ENCODE assay signal across 8 mouse cellular contexts in the genomic region with DNA sequence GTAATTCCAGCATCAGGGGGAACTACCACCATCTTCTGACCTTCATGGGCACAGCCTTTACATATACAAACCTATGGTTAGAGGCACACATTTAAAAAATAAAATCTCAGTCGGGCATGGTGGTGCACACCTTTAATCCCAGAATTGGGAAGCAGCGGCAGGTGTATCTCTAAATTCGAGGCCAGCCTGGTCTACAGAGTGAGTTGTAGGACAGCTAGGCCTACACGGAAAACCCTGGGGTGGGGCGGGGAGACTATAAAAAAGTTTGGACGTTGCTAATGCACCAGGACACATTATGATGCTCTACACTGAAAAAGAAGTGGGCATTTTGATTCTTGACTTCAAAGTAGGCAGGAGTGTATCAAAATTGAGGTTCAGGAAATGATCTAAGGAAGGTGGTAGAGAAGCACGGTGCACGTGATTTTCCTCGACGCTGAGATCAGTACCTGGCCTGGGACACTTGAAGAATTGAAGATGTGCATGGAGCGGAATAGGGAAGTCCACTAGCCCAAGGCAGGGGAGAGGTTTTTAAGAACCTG. TPM values are rescaled to one million over a fixed set of nuclear protein-coding genes. Genes with fewer than 3 reads are reported as not detected.
DNase-seq lines count a peak whose midpoint lies in the region; ATAC-seq and TF ChIP-seq lines count a peak whose summit lies in the region.

No protein-coding gene starts in this region.

- no peak for TF ChIP-seq POLR2A in MEL (IDR thresholded peaks at IDR 0.05; ENCODE audit: control insufficient read depth in 1 of 2, insufficient read depth in 1 of 2, low read depth in 1 of 2, low read length in 2 of 2, poor library complexity in 1 of 2)

- no peak for DNase-seq in kidney, postnatal 0 days (ENCODE audit: low spot score)
- DNase-seq in kidney, postnatal 4 days, result no peak
- no peak for DNase-seq in MEL (ENCODE audit: low read depth, low spot score)
- no peak for DNase-seq in left cerebral cortex, adult 9 months (ENCODE audit: low spot score in 2 of 2)
- no peak for DNase-seq in kidney, postnatal 14 days

- 0 out of 2 replicates have a peak, but pooled peaks cover 9% of the 10 kb centered on the region for H3K4me1 ChIP-seq in kidney, postnatal 0 days (replicated peaks; ENCODE audit: insufficient read depth, low read length)
- peaks cover 0 to 12% of the 10 kb centered on the region in 2 experiments; a peak in 2 of 4 replicates for H3K4me1 ChIP-seq in MEL (ENCODE audit: control insufficient read depth in 1 of 2, insufficient read depth in 2 of 2, low read length in 2 of 2)
- peaks cover 14% of the 10 kb centered on the region for H3K4me1 ChIP-seq in forebrain, embryonic 13.5 days
- H3K4me1 ChIP-seq in limb, embryonic 15.5 days, result 0 out of 2 replicates have a peak, but pooled peaks cover 3% of the 10 kb centered on the region
- peaks cover 3% of the 10 kb centered on the region; the same call in 1 of the 2 replicates for H3K4me1 ChIP-seq in stomach, embryonic 14.5 days (ENCODE audit: control insufficient read depth, insufficient read depth, low read length)

- peaks cover 6% of the 10 kb centered on the region; the same call in 1 of the 2 replicates for H3K79me2 ChIP-seq in MEL (ENCODE audit: control insufficient read depth, insufficient read depth, low read length, poor library complexity)

- H3K27me3 ChIP-seq in kidney, postnatal 0 days (ENCODE audit: insufficient read depth, low read length), result no peaks in the 10 kb centered on the region
- no peaks in the 10 kb centered on the region for H3K27me3 ChIP-seq in MEL (ENCODE audit: control insufficient read depth in 1 of 2, insufficient read depth in 2 of 2, low read length in 2 of 2)
- no peaks in the 10 kb centered on the region for H3K27me3 ChIP-seq in forebrain, embryonic 13.5 days
- H3K27me3 ChIP-seq in limb, embryonic 15.5 days, result no peaks in the 10 kb centered on the region
- no peaks in the 10 kb centered on the region for H3K27me3 ChIP-seq in stomach, embryonic 14.5 days (ENCODE audit: control insufficient read depth, insufficient read depth, low read length)

- H3K9me3 ChIP-seq in kidney, postnatal 0 days (replicated peaks; ENCODE audit: low read length), result no peaks in the 10 kb centered on the region
- H3K9me3 ChIP-seq in MEL (replicated peaks; ENCODE audit: insufficient read depth, low read length), result no peaks in the 10 kb centered on the region
- no peaks in the 10 kb centered on the region for H3K9me3 ChIP-seq in forebrain, embryonic 13.5 days (replicated peaks)
- no peaks in the 10 kb centered on the region for H3K9me3 ChIP-seq in limb, embryonic 15.5 days
- no peaks in the 10 kb centered on the region for H3K9me3 ChIP-seq in stomach, embryonic 14.5 days (ENCODE audit: control insufficient read depth, low read depth, low read length)

- H3K36me3 ChIP-seq in kidney, postnatal 0 days (ENCODE audit: insufficient read depth, low read length), result no peaks in the 10 kb centered on the region
- peaks cover 0 to 12% of the 10 kb centered on the region in 2 experiments; a peak in 2 of 4 replicates for H3K36me3 ChIP-seq in MEL (ENCODE audit: control insufficient read depth in 1 of 2, insufficient read depth in 2 of 2, low read length in 2 of 2)
- H3K36me3 ChIP-seq in forebrain, embryonic 13.5 days (ENCODE audit: poor library complexity, severe bottlenecking), result peaks cover 4% of the 10 kb centered on the region
- H3K36me3 ChIP-seq in limb, embryonic 15.5 days, result 0 out of 2 replicates have a peak, but pooled peaks cover 3% of the 10 kb centered on the region
- no peaks in the 10 kb centered on the region for H3K36me3 ChIP-seq in stomach, embryonic 14.5 days (ENCODE audit: control insufficient read depth, insufficient read depth, low read length)

- no peak for TF ChIP-seq EP300 in MEL (IDR thresholded peaks at IDR 0.05; ENCODE audit: low read depth in 1 of 2, low read length in 2 of 2)

- TF ChIP-seq CTCF in kidney, postnatal 0 days (IDR thresholded peaks at IDR 0.05; ENCODE audit: low read depth), result no peak
- no peak for TF ChIP-seq CTCF in MEL (IDR thresholded peaks at IDR 0.05 in 2 of 3, conservative IDR thresholded peaks at IDR 0.05 in 1 of 3; ENCODE audit: control insufficient read depth in 1 of 3, insufficient read depth in 1 of 3, low read depth in 2 of 3, low read length in 3 of 3, poor library complexity in 1 of 3, severe bottlenecking in 1 of 3)

- ATAC-seq in kidney, postnatal 0 days (replicated peaks; ENCODE audit: low FRiP score, low read depth), result no peak
- ATAC-seq in forebrain, embryonic 13.5 days, result no peak
- ATAC-seq in limb, embryonic 15.5 days (ENCODE audit: insufficient number of reproducible peaks, low FRiP score, low TSS enrichment, low read depth), result no peak; the same call in 1 of the 2 replicates
- peak; percentile 4; the same call in 1 of the 2 replicates for ATAC-seq in stomach, embryonic 14.5 days (ENCODE audit: insufficient number of reproducible peaks, insufficient read depth, low FRiP score, low read depth)

- peak overlapping the region; percentile 75 for H3K9ac ChIP-seq in kidney, postnatal 0 days (ENCODE audit: low read depth, low read length)
- peak overlapping the region; percentile 65 for H3K9ac ChIP-seq in MEL (ENCODE audit: control insufficient read depth, low read depth, low read length, poor library complexity, severe bottlenecking)
- peak overlapping the region; percentile 76 for H3K9ac ChIP-seq in forebrain, embryonic 13.5 days
- H3K9ac ChIP-seq in limb, embryonic 15.5 days, result peak overlapping the region; percentile 73
- no peak overlapping the region for H3K9ac ChIP-seq in stomach, embryonic 14.5 days (replicated peaks; ENCODE audit: low read depth, low read length)

- TF ChIP-seq RAD21 in MEL (IDR thresholded peaks at IDR 0.05; ENCODE audit: low read depth, low read length), result no peak

- H3K4me3 ChIP-seq in kidney, postnatal 0 days (replicated peaks; ENCODE audit: low read depth, low read length), result peak overlapping the region; percentile 58
- peak overlapping the region; percentile 43 to 60 for H3K4me3 ChIP-seq in MEL (ENCODE audit: control insufficient read depth in 1 of 2, insufficient read depth in 1 of 2, low read depth in 2 of 2, low read length in 2 of 2)
- peak overlapping the region; percentile 51 for H3K4me3 ChIP-seq in forebrain, embryonic 13.5 days
- peak overlapping the region; percentile 65 for H3K4me3 ChIP-seq in limb, embryonic 15.5 days
- peak overlapping the region; percentile 43 for H3K4me3 ChIP-seq in stomach, embryonic 14.5 days (ENCODE audit: low read depth, low read length)

- WGBS in kidney, postnatal 0 days, result 26% methylated on average over 11 of the region's 11 CpGs
- 27% methylated on average over 11 of the region's 11 CpGs for WGBS in forebrain, embryonic 13.5 days
- WGBS in limb, embryonic 15.5 days, result 25% methylated on average over 11 of the region's 11 CpGs
- WGBS in stomach, embryonic 14.5 days, result 20% methylated on average over 11 of the region's 11 CpGs

- peak overlapping the region; percentile 93 for H3K27ac ChIP-seq in kidney, postnatal 0 days
- peak overlapping the region; percentile 35 for H3K27ac ChIP-seq in MEL (ENCODE audit: control insufficient read depth, low read depth, low read length)
- H3K27ac ChIP-seq in forebrain, embryonic 13.5 days, result peak overlapping the region; percentile 81; the same call in 1 of the 2 replicates
- H3K27ac ChIP-seq in limb, embryonic 15.5 days, result peak overlapping the region; percentile 91; the same call in 1 of the 2 replicates
- H3K27ac ChIP-seq in stomach, embryonic 14.5 days (ENCODE audit: low read length), result peak overlapping the region; percentile 91; the same call in 1 of the 2 replicates

- peak overlapping the region; percentile 76 for H3K4me2 ChIP-seq in kidney, postnatal 0 days (ENCODE audit: low read length)
- peak overlapping the region; percentile 70 for H3K4me2 ChIP-seq in forebrain, embryonic 13.5 days
- H3K4me2 ChIP-seq in limb, embryonic 15.5 days, result peak overlapping the region; percentile 69
- H3K4me2 ChIP-seq in stomach, embryonic 14.5 days (replicated peaks; ENCODE audit: low read depth, low read length), result peak overlapping the region; percentile 63

RNA-seq across cellular contexts. Expression of a gene that starts 0.4 kb away (rescaled TPM):
- 15.5 and 16.2 TPM in 2 replicates for polyA plus RNA-seq in kidney, postnatal 0 days (2015; fragmentation: Nextera tagmentation; extraction: Ambion mirVana)
- total RNA-seq in MEL (2012; rRNA removed), result 8.4 and 10.1 TPM in 2 replicates
- polyA plus RNA-seq in MEL (2012; ENCODE audit: insufficient read depth in 1 of 2, insufficient read length in 2 of 2, low read depth in 1 of 2, low replicate concordance in 2 of 2, missing spikeins in 1 of 2), result 1 to 10 TPM in 1 of 2 experiments, not detected in 1; 8.8 TPM
- polyA plus RNA-seq in forebrain, embryonic 13.5 days (2015; fragmentation: Nextera tagmentation; extraction: Ambion mirVana), result 19.8 and 21.0 TPM in 2 replicates
- polyA plus RNA-seq in limb, embryonic 15.5 days (2015; fragmentation: Nextera tagmentation; extraction: Ambion mirVana), result 13.1 and 13.2 TPM in 2 replicates
- 4.5 and 4.6 TPM in 2 replicates for polyA plus RNA-seq in stomach, embryonic 14.5 days (2014; fragmentation: Nextera tagmentation; extraction: Ambion mirVana)

RNA-seq across cellular contexts. Expression of a gene that starts 43.0 kb away (rescaled TPM):
- 7.4 and 8.8 TPM in 2 replicates for polyA plus RNA-seq in kidney, postnatal 0 days (2015; fragmentation: Nextera tagmentation; extraction: Ambion mirVana)
- total RNA-seq in MEL (2012; rRNA removed), result 13.3 and 14.8 TPM in 2 replicates
- polyA plus RNA-seq in MEL (2012; ENCODE audit: insufficient read depth in 1 of 2, insufficient read length in 2 of 2, low read depth in 1 of 2, low replicate concordance in 2 of 2, missing spikeins in 1 of 2), result 100 to 1,000 TPM in 1 of 2 experiments, 10 to 100 TPM in 1; 46.4 to 126 TPM
- 29.8 and 32.4 TPM in 2 replicates for polyA plus RNA-seq in forebrain, embryonic 13.5 days (2015; fragmentation: Nextera tagmentation; extraction: Ambion mirVana)
- 12.1 and 12.3 TPM in 2 replicates for polyA plus RNA-seq in limb, embryonic 15.5 days (2015; fragmentation: Nextera tagmentation; extraction: Ambion mirVana)
- polyA plus RNA-seq in stomach, embryonic 14.5 days (2014; fragmentation: Nextera tagmentation; extraction: Ambion mirVana), result 23.4 and 24.6 TPM in 2 replicates

RNA-seq across cellular contexts. Expression of a gene that starts 48.8 kb away (rescaled TPM):
- 27.3 and 27.5 TPM in 2 replicates for polyA plus RNA-seq in kidney, postnatal 0 days (2015; fragmentation: Nextera tagmentation; extraction: Ambion mirVana)
- total RNA-seq in MEL (2012; rRNA removed), result 6.9 and 7.8 TPM in 2 replicates
- polyA plus RNA-seq in MEL (2012; ENCODE audit: insufficient read depth in 1 of 2, insufficient read length in 2 of 2, low read depth in 1 of 2, low replicate concordance in 2 of 2, missing spikeins in 1 of 2), result 100 to 1,000 TPM in 1 of 2 experiments, 10 to 100 TPM in 1; 34.1 to 153 TPM
- 24.5 and 26.7 TPM in 2 replicates for polyA plus RNA-seq in forebrain, embryonic 13.5 days (2015; fragmentation: Nextera tagmentation; extraction: Ambion mirVana)
- 20.9 and 22.2 TPM in 2 replicates for polyA plus RNA-seq in limb, embryonic 15.5 days (2015; fragmentation: Nextera tagmentation; extraction: Ambion mirVana)
- polyA plus RNA-seq in stomach, embryonic 14.5 days (2014; fragmentation: Nextera tagmentation; extraction: Ambion mirVana), result 22.1 and 23.5 TPM in 2 replicates

RNA-seq across cellular contexts. Expression of a gene that starts 50.5 kb away (rescaled TPM):
- polyA plus RNA-seq in kidney, postnatal 0 days (2015; fragmentation: Nextera tagmentation; extraction: Ambion mirVana), result 44.8 and 46.1 TPM in 2 replicates
- 26.7 and 29.1 TPM in 2 replicates for total RNA-seq in MEL (2012; rRNA removed)
- 10 to 100 TPM in 1 of 2 experiments, not detected in 1; 46.3 TPM for polyA plus RNA-seq in MEL (2012; ENCODE audit: insufficient read depth in 1 of 2, insufficient read length in 2 of 2, low read depth in 1 of 2, low replicate concordance in 2 of 2, missing spikeins in 1 of 2)
- 24.5 and 25.3 TPM in 2 replicates for polyA plus RNA-seq in forebrain, embryonic 13.5 days (2015; fragmentation: Nextera tagmentation; extraction: Ambion mirVana)
- polyA plus RNA-seq in limb, embryonic 15.5 days (2015; fragmentation: Nextera tagmentation; extraction: Ambion mirVana), result 26.0 and 30.2 TPM in 2 replicates
- polyA plus RNA-seq in stomach, embryonic 14.5 days (2014; fragmentation: Nextera tagmentation; extraction: Ambion mirVana), result 49.2 and 52.2 TPM in 2 replicates

Comparison
In these comparisons a context has a peak if more than half of its experiments do, and no peak if none do; other contexts are left out.
1. H3K27ac ChIP-seq: peak in every context shown above with its lines; median percentile 93 in kidney, postnatal 0 days; 91 in limb, embryonic 15.5 days; 91 in stomach, embryonic 14.5 days; 81 in forebrain, embryonic 13.5 days; 35 in MEL.